Mouse (Mus musculus) hindlimb bud, embryonic 11.5 days (tissue): Measurements from ENCODE around the gene Fkbp1a.
A peak's percentile ranks its signal among the peaks of the same experiment; 100 is the strongest.

Experiments
- DNase-seq: peaks from one replicate; pipeline ENCODE4 v3.0.0-alpha.2; 2012; ENCODE audit warnings: low read depth, low spot score; ENCODE audit errors: extremely low spot score

Gene Fkbp1a

GRCm38 (mm10) chr2:151542323-151543062 lies at the start of gene Fkbp1a:
TSS of gene Fkbp1a (plus strand) at chr2:151542483.
- DNase-seq = peak; percentile 73

GRCm38 (mm10) chr2:151494035-151494803 lies 48.1 kb upstream of the Fkbp1a start, which contains the start of gene Nsfl1c:
TSS of gene Nsfl1c (plus strand) at chr2:151494182.
- DNase-seq = peak; percentile 89

GRCm38 (mm10) chr2:151498358-151498757 lies 43.9 kb upstream of the Fkbp1a start:
- no peak for DNase-seq

- no peak for DNase-seq
Observed at GRCm38 (mm10) chr2:151500442-151501007, 41.8 kb upstream of the Fkbp1a start.

- no peak for DNase-seq
Observed at GRCm38 (mm10) chr2:151504226-151504625, 38.1 kb upstream of the Fkbp1a start.

- DNase-seq = no peak
Observed at GRCm38 (mm10) chr2:151512199-151512598, 30.1 kb upstream of the Fkbp1a start.

- no peak for DNase-seq
Observed at GRCm38 (mm10) chr2:151513525-151514285, 28.6 kb upstream of the Fkbp1a start.

GRCm38 (mm10) chr2:151519000-151519399 lies 23.3 kb upstream of the Fkbp1a start:
- no peak for DNase-seq

- no peak for DNase-seq
Observed at GRCm38 (mm10) chr2:151524324-151525041, 17.8 kb upstream of the Fkbp1a start.

GRCm38 (mm10) chr2:151525520-151525919 lies 16.8 kb upstream of the Fkbp1a start:
- DNase-seq = no peak

- no peak for DNase-seq
Observed at GRCm38 (mm10) chr2:151528066-151528465, 14.2 kb upstream of the Fkbp1a start.

GRCm38 (mm10) chr2:151529169-151529568 lies 13.1 kb upstream of the Fkbp1a start:
- DNase-seq = no peak

- DNase-seq = no peak
Observed at GRCm38 (mm10) chr2:151530378-151531230, 11.7 kb upstream of the Fkbp1a start.

GRCm38 (mm10) chr2:151533632-151534031 lies 8.7 kb upstream of the Fkbp1a start:
- no peak for DNase-seq

GRCm38 (mm10) chr2:151535961-151536617 lies 6.2 kb upstream of the Fkbp1a start:
- no peak for DNase-seq

GRCm38 (mm10) chr2:151536618-151536974 lies 5.7 kb upstream of the Fkbp1a start:
- no peak for DNase-seq

- DNase-seq = no peak
Observed at GRCm38 (mm10) chr2:151538646-151539045, 3.6 kb upstream of the Fkbp1a start.

GRCm38 (mm10) chr2:151543063-151543895 lies 996 bp downstream of the Fkbp1a start:
- no peak for DNase-seq
